Mouse (Mus musculus) thymus, postnatal 14 days (tissue): ENCODE data around the gene Tph1.
"Not testable (repeated sequence)": the region's sequence is repeated elsewhere in the genome, so short reads cannot be mapped to it uniquely, and the experiment has no call there.

ENCODE experiments used
- DNase-seq: peaks from one replicate; pipeline ENCODE4 v3.0.0; 2021

Tph1 gene

DNA sequence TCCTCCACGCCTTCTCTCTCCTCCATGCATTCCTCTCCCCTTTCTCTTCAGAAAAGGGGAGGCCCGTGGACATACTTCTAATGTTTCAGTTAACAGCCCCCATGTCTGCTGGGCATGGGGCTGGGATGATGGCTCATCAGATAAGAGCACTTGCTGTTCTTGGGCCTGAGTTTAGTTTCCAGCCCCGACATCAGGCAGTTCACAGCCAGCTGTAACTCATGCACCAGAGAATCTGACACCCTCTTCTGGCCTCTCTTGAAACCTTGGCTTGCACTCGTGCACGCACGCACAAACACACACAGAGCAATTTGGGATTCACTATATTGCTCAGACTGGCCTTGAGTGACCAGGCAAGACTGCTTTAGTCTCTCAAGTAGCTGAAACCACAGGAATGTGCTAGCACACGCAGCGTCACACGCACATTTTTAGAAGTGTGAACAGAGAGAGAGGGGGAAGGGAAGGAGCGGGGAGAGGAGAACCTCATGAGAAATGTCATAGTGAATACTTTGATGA, at the start of gene Tph1:
Gene Tph1, minus strand, starts transcription at position 378 of the 513 bp plus-strand sequence.
- DNase-seq, result no peak

DNA sequence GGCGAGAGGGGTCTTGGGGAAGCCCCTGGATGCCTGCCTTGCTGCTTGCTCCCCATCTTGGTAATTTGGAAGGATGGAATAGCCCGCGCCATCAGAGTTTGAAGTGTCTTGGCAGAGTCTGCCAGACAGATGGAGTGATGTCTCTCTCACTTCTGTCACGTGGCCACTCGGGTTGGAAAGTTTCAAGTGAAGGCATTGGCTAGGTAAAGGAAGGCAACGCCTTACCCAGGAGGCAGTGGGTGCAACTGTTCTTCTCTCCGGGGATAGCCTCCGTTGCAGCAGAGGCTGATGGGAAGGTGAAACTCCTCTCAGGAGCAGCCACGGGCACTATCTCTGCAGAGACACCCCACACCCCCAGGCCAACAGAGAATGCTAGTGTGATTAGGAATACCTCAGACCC, 48.1 kb upstream of the Tph1 start:
- no peak for DNase-seq

DNA sequence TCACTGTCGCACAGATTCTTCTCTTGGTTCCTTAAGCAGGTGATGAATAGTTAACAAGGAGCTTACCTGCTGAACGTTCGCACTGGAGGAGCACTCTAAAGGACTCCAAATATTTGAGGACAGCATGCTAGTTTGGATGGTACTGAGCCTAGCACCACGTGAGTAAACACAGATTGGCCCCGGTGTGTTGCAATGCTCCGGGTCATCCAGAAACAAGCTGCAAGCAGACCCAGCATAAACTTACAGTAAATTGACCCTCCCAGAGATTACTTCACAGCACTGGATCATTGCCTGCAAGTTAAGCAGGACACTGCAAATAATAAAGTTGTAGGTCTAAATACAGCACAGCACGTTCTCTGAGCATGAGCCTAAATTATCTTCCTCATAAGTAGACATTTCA, 47.2 kb upstream of the Tph1 start:
- no peak for DNase-seq

DNA sequence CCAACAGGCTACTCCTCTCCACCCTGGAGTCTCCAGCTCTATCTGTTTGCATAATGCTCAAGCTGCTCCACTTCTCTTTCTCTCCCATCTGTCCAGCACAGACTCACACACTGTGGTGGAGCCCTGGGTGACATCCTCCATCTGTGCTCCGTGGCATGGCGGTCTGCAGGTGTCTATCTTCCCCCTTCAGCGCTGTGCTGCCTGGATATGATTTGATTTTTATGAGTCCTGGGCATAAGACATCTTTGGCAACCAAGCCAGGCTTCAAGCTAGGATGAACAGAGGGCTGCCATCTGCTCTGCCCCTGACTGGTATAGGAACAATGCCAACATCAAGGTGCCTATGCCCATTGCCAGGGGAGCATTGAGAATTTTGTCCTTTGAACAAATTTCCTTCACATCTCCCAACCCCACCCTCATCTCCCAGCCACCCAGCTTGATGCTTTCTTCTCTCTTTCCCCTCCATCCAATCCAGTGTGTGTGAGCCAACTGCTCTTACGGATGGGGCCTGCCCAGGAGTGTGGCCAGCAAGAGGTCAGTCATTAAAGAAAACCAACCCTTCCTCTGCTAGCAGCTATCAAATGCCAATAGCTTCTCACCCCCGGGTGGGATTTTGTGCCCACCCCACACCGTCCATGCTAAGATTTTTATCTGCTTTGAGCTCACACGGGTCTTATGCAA, 46.4 kb upstream of the Tph1 start:
- no peak for DNase-seq

DNA sequence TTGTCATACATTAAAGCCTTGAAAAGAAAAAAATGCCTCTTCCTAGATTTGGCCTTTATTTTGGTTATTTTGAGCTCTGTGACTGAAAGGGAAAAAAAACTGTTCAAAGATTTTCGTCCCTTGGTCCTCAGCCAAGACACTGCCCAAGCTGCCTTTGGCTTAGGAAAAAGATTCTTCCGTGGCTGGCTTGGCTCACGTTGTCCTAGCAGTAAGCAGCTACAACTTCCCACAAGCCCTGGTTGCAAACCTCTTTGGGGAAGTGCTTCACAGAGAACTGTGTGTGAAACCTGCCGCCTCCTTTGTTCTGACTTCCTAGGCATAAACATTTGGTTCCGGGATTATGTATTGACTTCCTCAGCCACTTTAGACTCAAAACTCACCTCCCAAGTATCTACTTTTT, 44.6 kb upstream of the Tph1 start:
- no peak for DNase-seq

GRCm38 (mm10) chr7:46715600-46715999, 43.3 kb upstream of the Tph1 start, which contains the start of gene Saa3:
TSS of gene Saa3 (minus strand) at chr7:46715700.
- DNase-seq, result no peak

- DNase-seq, result peak; percentile 78
Measured at GRCm38 (mm10) chr7:46714518-46714917, 42.2 kb upstream of the Tph1 start.

DNA sequence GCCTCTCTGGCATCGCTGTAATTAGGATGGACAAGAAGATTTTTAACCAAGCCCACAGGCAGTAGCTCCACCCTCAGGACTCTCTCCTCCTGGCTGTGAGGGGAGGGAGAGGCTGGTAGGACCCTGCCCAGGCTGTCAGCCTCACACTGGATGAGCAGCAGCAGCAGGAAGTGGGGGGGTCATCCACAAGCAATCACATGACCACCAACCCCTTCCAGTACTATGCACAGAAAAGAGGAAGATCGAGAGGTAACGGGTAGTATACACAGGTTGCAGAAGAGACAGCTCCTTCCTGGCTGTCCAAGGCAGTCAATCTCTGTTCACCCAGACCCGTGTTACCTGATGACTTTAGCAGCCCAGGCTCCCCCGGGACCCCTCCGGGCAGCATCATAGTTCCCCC, 39.9 kb upstream of the Tph1 start:
- peak; percentile 12 for DNase-seq

DNA sequence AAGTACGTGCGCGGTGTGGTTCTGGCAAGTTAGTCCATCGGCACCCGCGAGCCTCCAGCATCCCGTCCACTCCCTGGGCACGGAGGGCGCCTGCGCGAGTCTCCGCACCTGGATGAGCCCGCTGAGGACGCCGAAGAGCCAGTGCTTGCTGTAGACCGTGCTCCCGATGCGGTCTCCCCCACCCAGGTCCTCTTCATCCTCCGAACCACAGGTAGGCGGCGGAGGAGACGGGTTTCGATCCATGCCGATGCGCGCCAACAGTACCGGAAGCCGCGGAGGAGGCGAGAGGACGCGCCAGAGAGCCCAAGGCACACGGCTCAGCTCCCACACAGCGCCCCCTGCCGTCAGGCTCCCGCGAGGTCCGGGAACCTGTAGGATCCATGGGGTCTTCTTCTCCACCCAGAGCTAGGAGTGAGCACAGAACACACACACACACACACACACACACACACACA, 38.1 kb upstream of the Tph1 start, which contains the start of gene Saal1:
Gene Saal1, minus strand, starts transcription at position 291 of the 455 bp plus-strand sequence.
- peak; percentile 92 for DNase-seq

DNA sequence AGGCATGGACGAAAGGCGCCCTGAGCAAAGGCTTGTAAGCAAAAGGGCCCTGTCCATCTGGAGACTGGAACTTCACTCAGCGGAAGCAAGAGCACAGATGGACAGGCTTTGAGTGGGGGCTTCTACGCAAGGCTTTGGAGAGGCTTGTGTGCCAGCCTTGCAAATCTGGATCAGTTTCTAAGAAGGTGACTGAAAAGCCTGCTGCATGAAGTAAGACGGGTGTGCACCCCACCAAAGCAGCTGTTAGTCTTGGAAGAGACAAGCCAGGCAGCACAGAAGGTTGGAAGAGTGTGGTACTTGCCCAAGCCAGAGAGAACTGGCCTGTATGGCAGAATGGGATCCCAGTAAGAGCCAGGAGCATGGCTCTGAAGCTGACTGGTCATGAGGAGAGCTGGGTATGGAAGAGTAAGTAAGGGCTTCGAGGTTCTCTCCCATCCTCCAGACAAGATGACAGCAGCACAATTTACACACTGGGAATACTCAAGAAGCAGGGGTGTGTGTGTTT, 28.2 kb upstream of the Tph1 start:
- DNase-seq, result no peak

DNA sequence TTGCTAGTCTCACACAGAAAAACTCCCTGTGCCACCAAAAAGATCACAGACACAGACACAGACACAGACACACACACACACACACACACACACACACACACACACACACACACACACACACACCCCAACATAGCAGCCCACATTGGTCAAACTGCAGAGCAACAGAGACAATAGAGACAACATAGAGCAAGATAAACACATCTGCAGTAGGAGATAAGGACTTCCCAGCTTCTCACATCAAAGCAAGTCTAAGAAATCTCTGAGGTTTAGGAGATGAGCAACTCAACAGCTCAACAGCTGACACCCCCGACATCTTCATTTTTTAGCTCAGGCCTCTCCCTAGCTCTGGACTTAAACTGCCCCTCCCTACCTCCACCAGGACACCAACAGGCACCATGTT, 24.4 kb upstream of the Tph1 start:
- no peak for DNase-seq

GRCm38 (mm10) chr7:46686827-46687226, 14.5 kb upstream of the Tph1 start:
- DNase-seq, result peak; percentile 39

- DNase-seq, result no peak
Measured at GRCm38 (mm10) chr7:46680732-46681131, 8.4 kb upstream of the Tph1 start.

GRCm38 (mm10) chr7:46679044-46679443, 6.7 kb upstream of the Tph1 start:
- not testable (repeated sequence) for DNase-seq

- no peak for DNase-seq
Measured at GRCm38 (mm10) chr7:46678417-46678816, 6.1 kb upstream of the Tph1 start.

- DNase-seq, result no peak
Measured at GRCm38 (mm10) chr7:46676808-46677360, 4.5 kb upstream of the Tph1 start.

DNA sequence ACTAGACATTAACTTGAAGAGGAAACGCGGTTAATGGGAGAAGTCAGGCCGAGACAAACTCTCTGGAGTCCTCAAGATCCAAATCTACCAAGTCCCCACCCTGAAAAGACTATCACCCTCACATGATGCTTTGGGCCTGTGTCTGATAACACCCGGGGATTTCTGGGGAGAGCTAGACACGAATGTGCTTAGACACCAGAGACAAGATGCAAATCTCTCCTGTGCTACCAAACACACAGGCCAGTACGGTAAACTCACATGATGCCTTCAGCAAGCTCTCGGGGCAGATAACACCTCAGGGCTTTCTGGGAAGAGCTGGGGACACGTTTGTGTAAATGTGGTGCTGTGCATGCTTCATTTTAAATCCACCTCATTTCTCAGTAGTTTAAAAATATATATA, 3.5 kb upstream of the Tph1 start:
- no peak for DNase-seq

- DNase-seq, result no peak
Measured at GRCm38 (mm10) chr7:46675061-46675460, 2.7 kb upstream of the Tph1 start.

DNA sequence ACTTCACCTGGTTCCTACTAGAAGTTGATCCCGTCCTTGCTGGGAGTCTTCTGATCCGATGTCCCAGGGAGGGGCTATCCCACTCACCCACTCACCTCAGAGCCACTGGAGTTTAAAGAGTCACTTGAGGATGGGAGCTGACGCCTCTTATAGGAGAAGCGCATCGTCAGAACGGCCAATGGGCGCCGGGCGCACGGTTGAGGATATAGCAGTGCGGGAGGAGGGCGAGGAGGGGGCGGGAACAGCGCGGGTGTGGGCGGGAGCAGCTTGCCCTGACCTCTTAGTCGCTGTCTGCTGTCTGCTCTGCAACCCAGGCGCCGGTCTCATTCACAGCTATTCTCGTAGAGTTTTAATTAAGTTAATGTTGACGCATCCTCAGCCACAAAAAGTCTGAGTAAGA, 5.1 kb downstream of the Tph1 start:
- DNase-seq, result peak; percentile 8

- peak; percentile 27 for DNase-seq
Measured at GRCm38 (mm10) chr7:46665236-46665635, 7.1 kb downstream of the Tph1 start.

DNA sequence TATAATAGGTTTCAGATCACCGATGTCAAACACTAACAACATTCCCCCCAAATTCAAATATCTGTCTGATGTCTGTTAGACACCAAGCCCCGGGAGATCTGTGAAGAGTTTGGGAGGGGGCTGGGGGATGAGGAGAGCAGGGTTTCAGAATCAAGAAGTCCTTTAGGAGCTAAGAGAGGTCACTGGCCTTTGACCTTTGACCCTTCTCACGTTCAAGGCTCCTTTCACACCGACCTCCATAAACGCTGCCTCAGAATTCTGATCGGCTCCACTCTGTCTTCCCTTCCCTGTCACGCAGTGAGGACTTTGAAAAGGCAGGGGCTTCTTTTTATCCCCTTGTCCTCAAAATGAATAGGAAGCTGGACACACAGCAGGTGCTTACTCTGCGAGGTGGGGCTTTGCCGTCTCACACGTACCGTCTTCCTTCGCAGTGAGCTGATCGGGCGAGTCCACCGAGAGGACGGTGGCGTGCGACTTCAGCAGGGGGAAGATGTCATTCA, 10.7 kb downstream of the Tph1 start:
- DNase-seq, result no peak

DNA sequence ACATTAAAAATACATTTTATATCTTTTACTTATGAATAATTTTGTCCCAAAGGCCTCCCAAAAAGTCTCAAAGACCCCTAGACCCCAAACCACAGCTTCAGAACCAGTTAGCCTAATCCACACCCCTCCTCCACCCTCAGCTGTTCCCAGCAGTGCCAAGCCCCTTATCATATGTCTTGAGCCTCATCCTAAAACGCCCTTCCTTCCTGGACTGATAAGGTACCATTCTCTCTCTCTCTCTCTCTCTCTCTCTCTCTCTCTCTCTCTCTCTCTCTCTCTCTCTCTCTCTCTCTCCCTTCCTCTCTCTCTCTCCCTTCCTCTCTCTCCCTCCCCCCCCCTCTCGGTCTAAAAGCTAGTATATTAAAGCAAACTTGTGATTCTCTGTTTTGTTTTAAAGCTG, 20.1 kb downstream of the Tph1 start:
- DNase-seq, result no peak

- DNase-seq, result not testable (repeated sequence)
Measured at GRCm38 (mm10) chr7:46650231-46650630, 22.1 kb downstream of the Tph1 start.
